Mouse (Mus musculus): ENCODE data around the gene Gm19410. TPM values are rescaled to one million over a fixed set of nuclear protein-coding genes. Genes with fewer than 3 reads are reported as not detected.

Gene Gm19410
- polyA plus RNA-seq (2014; fragmentation: Illumina TruSeq; extraction: RNeasy Lipid Tissue Mini Kit (QIAGEN cat#74804); ENCODE audit: low read depth, low replicate concordance), result 0.62 TPM

GRCm38 (mm10) chr8:35765499-35766193 is at the start of gene Gm19410:
Gene Gm19410, plus strand, starts transcription at chr8:35765790.

